Mouse (Mus musculus): ENCODE results near the gene Glcci1. TPM values are rescaled to one million over a fixed set of nuclear protein-coding genes. Genes with fewer than 3 reads are reported as not detected.

The Glcci1 gene
- polyA plus RNA-seq, 1 experiment from 2014 or later = 14.1 TPM

GRCm38 (mm10) chr6:8474316-8474715 lies 35.1 kb upstream of the Glcci1 start:
- no peak overlapping the region for H3K4me3 ChIP-seq (replicated peaks; ENCODE audit: low read depth, low read length)
- no peaks in the 10 kb centered on the region for H3K9me3 ChIP-seq (ENCODE audit: control insufficient read depth, low read length)
- ATAC-seq (ENCODE audit: low FRiP score, low TSS enrichment) (no peak), DNase-seq (no peak)
- H3K27ac ChIP-seq (replicated peaks; ENCODE audit: low read depth, low read length) = no peak overlapping the region
- H3K4me2 ChIP-seq (ENCODE audit: low read length) = no peak overlapping the region
- H3K36me3 ChIP-seq (ENCODE audit: control insufficient read depth, insufficient read depth, low read length) = no peaks in the 10 kb centered on the region
- H3K9ac ChIP-seq (replicated peaks; ENCODE audit: low read length) = no peak overlapping the region
- H3K27me3 ChIP-seq (ENCODE audit: control insufficient read depth, insufficient read depth, low read length) = no peaks in the 10 kb centered on the region
- no peaks in the 10 kb centered on the region for H3K4me1 ChIP-seq (ENCODE audit: control insufficient read depth, insufficient read depth, low read length)
- 80% methylated on average over 3 of the region's 3 CpGs for WGBS

GRCm38 (mm10) chr6:8474820-8475219 lies 34.6 kb upstream of the Glcci1 start:
- Histone ChIP-seq H3K4me1 (ENCODE audit: control insufficient read depth, insufficient read depth, low read length) (no peaks in the 10 kb centered on the region), H3K9ac (replicated peaks; ENCODE audit: low read length) (no peak overlapping the region), H3K27me3 (ENCODE audit: control insufficient read depth, insufficient read depth, low read length) (no peaks in the 10 kb centered on the region), H3K36me3 (ENCODE audit: control insufficient read depth, insufficient read depth, low read length) (no peaks in the 10 kb centered on the region), H3K4me2 (ENCODE audit: low read length) (no peak overlapping the region), H3K4me3 (replicated peaks; ENCODE audit: low read depth, low read length) (no peak overlapping the region), H3K9me3 (ENCODE audit: control insufficient read depth, low read length) (no peaks in the 10 kb centered on the region), H3K27ac (replicated peaks; ENCODE audit: low read depth, low read length) (no peak overlapping the region)
- no peak for DNase-seq
- 89% methylated on average over 4 of the region's 4 CpGs for WGBS
- no peak for ATAC-seq (ENCODE audit: low FRiP score, low TSS enrichment)

- no peak overlapping the region for H3K27ac ChIP-seq (replicated peaks; ENCODE audit: low read depth, low read length)
- no peaks in the 10 kb centered on the region for H3K4me1 ChIP-seq (ENCODE audit: control insufficient read depth, insufficient read depth, low read length)
- no peak overlapping the region for H3K4me2 ChIP-seq (ENCODE audit: low read length)
- ATAC-seq (ENCODE audit: low FRiP score, low TSS enrichment) (no peak), DNase-seq (peak; percentile 11)
- H3K4me3 ChIP-seq (replicated peaks; ENCODE audit: low read depth, low read length) = no peak overlapping the region
- no peaks in the 10 kb centered on the region for H3K27me3 ChIP-seq (ENCODE audit: control insufficient read depth, insufficient read depth, low read length)
- WGBS = 27% methylated on average over 1 of the region's 1 CpGs
- no peaks in the 10 kb centered on the region for H3K9me3 ChIP-seq (ENCODE audit: control insufficient read depth, low read length)
- H3K9ac ChIP-seq (replicated peaks; ENCODE audit: low read length) = no peak overlapping the region
- no peaks in the 10 kb centered on the region for H3K36me3 ChIP-seq (ENCODE audit: control insufficient read depth, insufficient read depth, low read length)
Observed at GRCm38 (mm10) chr6:8479176-8479575, 30.2 kb upstream of the Glcci1 start.

- ATAC-seq (ENCODE audit: low FRiP score, low TSS enrichment) = no peak
- H3K9me3 ChIP-seq (ENCODE audit: control insufficient read depth, low read length) = no peaks in the 10 kb centered on the region
- DNase-seq = no peak
- no peaks in the 10 kb centered on the region for H3K27me3 ChIP-seq (ENCODE audit: control insufficient read depth, insufficient read depth, low read length)
- H3K27ac ChIP-seq (replicated peaks; ENCODE audit: low read depth, low read length) = no peak overlapping the region
- H3K4me1 ChIP-seq (ENCODE audit: control insufficient read depth, insufficient read depth, low read length) = peaks cover 12% of the 10 kb centered on the region; the same call in 1 of the 2 replicates
- H3K4me3 ChIP-seq (replicated peaks; ENCODE audit: low read depth, low read length) = no peak overlapping the region
- no peak overlapping the region for H3K9ac ChIP-seq (replicated peaks; ENCODE audit: low read length)
- WGBS = 94% methylated on average over 17 of the region's 17 CpGs
- H3K4me2 ChIP-seq (ENCODE audit: low read length) = no peak overlapping the region
- no peaks in the 10 kb centered on the region for H3K36me3 ChIP-seq (ENCODE audit: control insufficient read depth, insufficient read depth, low read length)
Observed at GRCm38 (mm10) chr6:8484437-8485275, 24.7 kb upstream of the Glcci1 start.

GRCm38 (mm10) chr6:8485414-8486175 lies 23.8 kb upstream of the Glcci1 start:
- ATAC-seq (ENCODE audit: low FRiP score, low TSS enrichment) (no peak), DNase-seq (no peak)
- WGBS = 90% methylated on average over 16 of the region's 16 CpGs

GRCm38 (mm10) chr6:8486391-8487043 lies 22.9 kb upstream of the Glcci1 start:
- no peak overlapping the region for H3K9ac ChIP-seq (replicated peaks; ENCODE audit: low read length)
- no peaks in the 10 kb centered on the region for H3K36me3 ChIP-seq (ENCODE audit: control insufficient read depth, insufficient read depth, low read length)
- peak overlapping the region; percentile 30 for H3K4me2 ChIP-seq (ENCODE audit: low read length)
- WGBS = 73% methylated on average over 17 of the region's 17 CpGs
- DNase-seq (no peak), ATAC-seq (ENCODE audit: low FRiP score, low TSS enrichment) (no peak)
- no peak overlapping the region for H3K4me3 ChIP-seq (replicated peaks; ENCODE audit: low read depth, low read length)
- peak overlapping the region; percentile 52 for H3K27ac ChIP-seq (replicated peaks; ENCODE audit: low read depth, low read length)
- no peaks in the 10 kb centered on the region for H3K27me3 ChIP-seq (ENCODE audit: control insufficient read depth, insufficient read depth, low read length)
- peaks cover 12% of the 10 kb centered on the region; the same call in 1 of the 2 replicates for H3K4me1 ChIP-seq (ENCODE audit: control insufficient read depth, insufficient read depth, low read length)
- no peaks in the 10 kb centered on the region for H3K9me3 ChIP-seq (ENCODE audit: control insufficient read depth, low read length)

More at GRCm38 (mm10) chr6:8485414-8486175, 23.8 kb upstream of the Glcci1 start:
- Histone ChIP-seq H3K27me3 (ENCODE audit: control insufficient read depth, insufficient read depth, low read length) (no peaks in the 10 kb centered on the region), H3K9ac (replicated peaks; ENCODE audit: low read length) (no peak overlapping the region), H3K27ac (replicated peaks; ENCODE audit: low read depth, low read length) (no peak overlapping the region), H3K4me1 (ENCODE audit: control insufficient read depth, insufficient read depth, low read length) (peaks cover 12% of the 10 kb centered on the region; the same call in 1 of the 2 replicates), H3K4me2 (ENCODE audit: low read length) (no peak overlapping the region), H3K4me3 (replicated peaks; ENCODE audit: low read depth, low read length) (no peak overlapping the region), H3K36me3 (ENCODE audit: control insufficient read depth, insufficient read depth, low read length) (no peaks in the 10 kb centered on the region), H3K9me3 (ENCODE audit: control insufficient read depth, low read length) (no peaks in the 10 kb centered on the region)

- H3K27me3 ChIP-seq (ENCODE audit: control insufficient read depth, insufficient read depth, low read length) = no peaks in the 10 kb centered on the region
- H3K4me3 ChIP-seq (replicated peaks; ENCODE audit: low read depth, low read length) = 0 out of 2 replicates have a peak overlapping the region, but pooled peaks have one; percentile 1
- ATAC-seq (ENCODE audit: low FRiP score, low TSS enrichment) (peak; percentile 46; the same call in 1 of the 2 replicates), DNase-seq (peak; percentile 59)
- no peaks in the 10 kb centered on the region for H3K36me3 ChIP-seq (ENCODE audit: control insufficient read depth, insufficient read depth, low read length)
- H3K9ac ChIP-seq (replicated peaks; ENCODE audit: low read length) = peak overlapping the region; percentile 3; the same call in 1 of the 2 replicates
- H3K27ac ChIP-seq (replicated peaks; ENCODE audit: low read depth, low read length) = peak overlapping the region; percentile 52
- H3K4me1 ChIP-seq (ENCODE audit: control insufficient read depth, insufficient read depth, low read length) = peaks cover 12% of the 10 kb centered on the region; the same call in 1 of the 2 replicates
- H3K9me3 ChIP-seq (ENCODE audit: control insufficient read depth, low read length) = no peaks in the 10 kb centered on the region
- WGBS = 22% methylated on average over 20 of the region's 20 CpGs
- peak overlapping the region; percentile 30 for H3K4me2 ChIP-seq (ENCODE audit: low read length)
Observed at GRCm38 (mm10) chr6:8487044-8487853, 22.2 kb upstream of the Glcci1 start.

GRCm38 (mm10) chr6:8488249-8488648 lies 21.2 kb upstream of the Glcci1 start:
- 68% methylated on average over 5 of the region's 5 CpGs for WGBS
- no peaks in the 10 kb centered on the region for H3K9me3 ChIP-seq (ENCODE audit: control insufficient read depth, low read length)
- DNase-seq (no peak), ATAC-seq (ENCODE audit: low FRiP score, low TSS enrichment) (no peak)
- no peak overlapping the region for H3K4me2 ChIP-seq (ENCODE audit: low read length)
- H3K27me3 ChIP-seq (ENCODE audit: control insufficient read depth, insufficient read depth, low read length) = no peaks in the 10 kb centered on the region
- no peak overlapping the region for H3K9ac ChIP-seq (replicated peaks; ENCODE audit: low read length)
- H3K27ac ChIP-seq (replicated peaks; ENCODE audit: low read depth, low read length) = no peak overlapping the region
- no peaks in the 10 kb centered on the region for H3K36me3 ChIP-seq (ENCODE audit: control insufficient read depth, insufficient read depth, low read length)
- H3K4me1 ChIP-seq (ENCODE audit: control insufficient read depth, insufficient read depth, low read length) = peaks cover 12% of the 10 kb centered on the region; the same call in 1 of the 2 replicates
- no peak overlapping the region for H3K4me3 ChIP-seq (replicated peaks; ENCODE audit: low read depth, low read length)

All from midbrain, embryonic 14.5 days (tissue).